Mouse (Mus musculus) brain, adult 2 months (tissue): Measurements from ENCODE around the gene Nat8f4.
"Not testable (repeated sequence)": the region's sequence is repeated elsewhere in the genome, so short reads cannot be mapped to it uniquely, and the experiment has no call there.

Source experiments
- DNase-seq: peaks from one replicate; pipeline ENCODE4 v3.0.0; 2011; ENCODE audit warnings: low read depth, low spot score

Gene Nat8f4

GRCm38 (mm10) chr6:85904642-85905061 lies at the start of gene Nat8f4:
Gene Nat8f4, minus strand, starts transcription at chr6:85904884.
- peak; percentile 59 for DNase-seq

- DNase-seq: peak; percentile 63
Measured at GRCm38 (mm10) chr6:85948549-85948948, 43.9 kb upstream of the Nat8f4 start.

GRCm38 (mm10) chr6:85942469-85942868 lies 37.8 kb upstream of the Nat8f4 start:
- no peak for DNase-seq

GRCm38 (mm10) chr6:85938701-85939100 lies 34.0 kb upstream of the Nat8f4 start:
- DNase-seq: no peak

- peak; percentile 92 for DNase-seq
Measured at GRCm38 (mm10) chr6:85936508-85937465, 32.1 kb upstream of the Nat8f4 start.

- no peak for DNase-seq
Measured at GRCm38 (mm10) chr6:85935646-85936045, 31.0 kb upstream of the Nat8f4 start.

- DNase-seq: no peak
Measured at GRCm38 (mm10) chr6:85934047-85934446, 29.4 kb upstream of the Nat8f4 start.

GRCm38 (mm10) chr6:85929312-85929711 lies 24.6 kb upstream of the Nat8f4 start:
- DNase-seq: no peak

- DNase-seq: no peak
Measured at GRCm38 (mm10) chr6:85927476-85928464, 23.1 kb upstream of the Nat8f4 start.

- no peak for DNase-seq
Measured at GRCm38 (mm10) chr6:85926709-85927108, 22.0 kb upstream of the Nat8f4 start.

- no peak for DNase-seq
Measured at GRCm38 (mm10) chr6:85923643-85924042, 19.0 kb upstream of the Nat8f4 start.

GRCm38 (mm10) chr6:85919401-85919800 lies 14.7 kb upstream of the Nat8f4 start:
- DNase-seq: no peak

- DNase-seq: not testable (repeated sequence)
Measured at GRCm38 (mm10) chr6:85918341-85918740, 13.7 kb upstream of the Nat8f4 start.

GRCm38 (mm10) chr6:85916596-85916995 lies 11.9 kb upstream of the Nat8f4 start:
- no peak for DNase-seq

GRCm38 (mm10) chr6:85915539-85916513 lies 11.1 kb upstream of the Nat8f4 start, which contains the start of gene Nat8f1:
Gene Nat8f1, minus strand, starts transcription at chr6:85915687.
- peak; percentile 93 for DNase-seq

GRCm38 (mm10) chr6:85915141-85915538 lies 10.5 kb upstream of the Nat8f4 start:
- DNase-seq: peak; percentile 43

GRCm38 (mm10) chr6:85911587-85911986 lies 6.9 kb upstream of the Nat8f4 start, which contains the start of gene Tprkb:
Gene Tprkb, plus strand, starts transcription at chr6:85911865.
- no peak for DNase-seq

GRCm38 (mm10) chr6:85909704-85910103 lies 5.0 kb upstream of the Nat8f4 start:
- no peak for DNase-seq

GRCm38 (mm10) chr6:85908341-85908740 lies 3.7 kb upstream of the Nat8f4 start:
- no peak for DNase-seq

GRCm38 (mm10) chr6:85906911-85907351 lies 2.2 kb upstream of the Nat8f4 start:
- peak; percentile 90 for DNase-seq
